Mouse (Mus musculus): ENCODE measurements around the gene Cdc37l1.
"Not testable (repeated sequence)": the region's sequence is repeated elsewhere in the genome, so short reads cannot be mapped to it uniquely, and the experiment has no call there.

GRCm38 (mm10) chr19:29000321-29000720 is 10.2 kb downstream of the Cdc37l1 start:
- TF ChIP-seq CTCF, EP300 (IDR thresholded peaks at IDR 0.05; ENCODE audit: low read depth): not testable (repeated sequence)

Data from heart, postnatal 0 days (tissue).